Mouse (Mus musculus) kidney, adult 9 months (tissue): ENCODE results near the gene Gnaq.
"Not testable (repeated sequence)": the region's sequence is repeated elsewhere in the genome, so short reads cannot be mapped to it uniquely, and the experiment has no call there.

Experiments
- DNase-seq: peaks from one replicate; pipeline ENCODE4 v3.0.0; 2022

Gnaq gene

DNA sequence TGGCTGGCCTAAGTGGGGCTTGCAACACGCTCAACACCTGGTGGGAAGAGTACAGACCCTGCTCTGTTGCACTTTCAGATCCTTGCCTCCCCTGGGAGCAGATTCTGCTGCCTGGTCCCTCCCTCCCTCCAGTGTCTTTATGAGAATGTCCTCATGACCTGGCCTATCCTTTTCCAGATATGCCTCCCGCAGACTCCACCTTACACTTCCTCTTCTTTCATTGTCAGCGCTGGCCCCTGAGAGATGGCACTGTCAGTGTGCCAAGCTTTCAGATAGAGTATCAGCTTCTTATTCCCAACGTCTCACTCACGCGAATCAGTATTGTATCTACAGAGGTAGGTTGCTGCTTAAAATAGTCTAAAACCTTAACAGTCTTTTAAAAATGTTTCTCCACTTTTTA is 129.0 kb downstream of the Gnaq start:
- DNase-seq = peak; percentile 28

- DNase-seq = no peak
Measured at GRCm38 (mm10) chr19:16262340-16262739, 129.7 kb downstream of the Gnaq start.

DNA sequence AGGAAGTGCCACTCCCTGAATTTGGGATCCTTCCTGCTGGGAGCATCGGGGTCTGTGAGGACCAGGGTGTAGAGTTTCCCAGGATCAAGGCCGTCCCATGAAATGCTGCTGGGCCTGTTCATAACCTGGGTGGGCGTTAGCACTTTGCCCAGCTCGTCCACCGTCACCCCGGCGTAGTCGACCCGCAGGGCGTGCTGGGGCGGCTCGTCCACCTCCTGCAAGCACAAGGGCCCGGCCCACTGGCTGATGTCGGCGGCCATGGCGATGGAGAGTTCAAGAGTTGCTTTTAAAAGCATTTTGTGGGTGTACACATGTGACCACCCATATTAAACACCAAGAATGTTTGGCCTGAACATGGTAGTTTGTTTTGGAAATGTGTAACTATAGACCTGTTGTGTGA is 134.7 kb downstream of the Gnaq start:
- DNase-seq = not testable (repeated sequence)

GRCm38 (mm10) chr19:16270236-16270635 is 137.6 kb downstream of the Gnaq start:
- no peak for DNase-seq

DNA sequence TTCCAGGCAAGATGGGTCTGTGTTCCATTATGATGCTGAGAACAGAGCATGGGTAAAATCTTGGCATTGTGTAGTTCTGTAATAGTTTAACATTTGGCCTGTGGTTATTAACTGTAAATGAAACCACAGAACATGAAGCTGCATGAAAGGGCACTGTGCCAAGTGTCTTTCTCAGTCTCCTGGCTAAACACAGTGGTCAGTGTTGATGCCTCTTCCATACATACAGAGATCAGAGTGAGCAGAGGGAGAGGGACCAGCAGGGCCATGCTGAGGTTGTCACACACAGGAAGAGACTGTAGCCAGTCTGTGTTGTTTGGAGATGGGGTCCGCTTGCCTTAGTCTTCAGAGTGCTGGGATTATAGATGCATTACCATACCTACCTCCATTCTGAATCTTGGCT is 138.4 kb downstream of the Gnaq start:
- no peak for DNase-seq

- DNase-seq = no peak
Measured at GRCm38 (mm10) chr19:16273021-16273420, 140.4 kb downstream of the Gnaq start.

DNA sequence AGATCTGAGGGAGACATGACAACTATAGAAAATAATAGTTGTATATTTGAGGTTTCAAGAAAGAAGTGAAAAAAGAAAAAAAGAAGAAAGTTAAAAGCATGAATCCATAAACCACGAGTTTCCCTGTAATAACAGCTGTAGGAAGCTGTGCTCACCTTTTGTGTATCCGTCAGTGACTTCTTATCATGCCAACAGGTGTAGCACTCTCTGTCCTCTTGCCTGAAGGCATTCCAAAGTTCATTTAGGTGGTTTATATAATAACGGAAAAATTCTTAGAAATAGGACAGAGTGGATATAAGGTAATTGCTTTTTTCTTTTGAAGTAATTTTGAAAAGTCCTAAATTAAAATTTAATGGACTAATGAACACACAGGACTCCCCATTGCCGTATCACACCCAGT is 147.6 kb downstream of the Gnaq start:
- no peak for DNase-seq

GRCm38 (mm10) chr19:16285051-16286028 is 152.7 kb downstream of the Gnaq start:
- DNase-seq = no peak

GRCm38 (mm10) chr19:16286451-16287175 is 154.0 kb downstream of the Gnaq start:
- peak; percentile 52 for DNase-seq

GRCm38 (mm10) chr19:16287307-16287706 is 154.7 kb downstream of the Gnaq start:
- no peak for DNase-seq

- DNase-seq = no peak
Measured at GRCm38 (mm10) chr19:16287971-16288370, 155.3 kb downstream of the Gnaq start.

GRCm38 (mm10) chr19:16291088-16291487 is 158.5 kb downstream of the Gnaq start:
- no peak for DNase-seq

DNA sequence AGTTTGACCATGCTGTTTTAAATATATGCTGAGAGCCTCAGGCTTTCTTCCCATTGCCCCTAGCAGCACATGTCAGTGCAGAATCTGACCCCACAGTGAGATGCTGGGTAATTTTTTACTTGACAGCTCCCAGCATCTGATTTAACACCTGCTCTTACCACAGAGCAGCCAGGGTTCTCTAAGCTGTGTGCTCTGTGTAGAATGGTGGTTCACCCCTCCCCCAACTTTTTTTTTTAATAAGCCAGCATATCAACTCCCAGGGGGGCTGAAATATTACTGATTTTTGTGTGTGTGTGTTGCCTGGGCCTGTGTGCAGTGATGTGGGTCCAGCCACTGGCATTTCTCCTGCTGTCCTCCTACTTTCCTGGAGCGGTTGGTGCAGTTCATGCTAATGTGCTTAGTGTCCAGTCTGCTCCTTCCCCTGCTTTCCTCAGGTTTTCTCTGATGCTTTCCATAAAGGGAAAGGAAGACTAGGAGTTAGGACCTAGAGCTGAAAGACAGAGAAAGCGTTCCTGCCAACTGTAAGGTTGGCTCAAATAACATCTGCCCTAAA is 159.5 kb downstream of the Gnaq start:
- peak; percentile 32 for DNase-seq

- no peak for DNase-seq
Measured at GRCm38 (mm10) chr19:16292978-16293377, 160.3 kb downstream of the Gnaq start.

DNA sequence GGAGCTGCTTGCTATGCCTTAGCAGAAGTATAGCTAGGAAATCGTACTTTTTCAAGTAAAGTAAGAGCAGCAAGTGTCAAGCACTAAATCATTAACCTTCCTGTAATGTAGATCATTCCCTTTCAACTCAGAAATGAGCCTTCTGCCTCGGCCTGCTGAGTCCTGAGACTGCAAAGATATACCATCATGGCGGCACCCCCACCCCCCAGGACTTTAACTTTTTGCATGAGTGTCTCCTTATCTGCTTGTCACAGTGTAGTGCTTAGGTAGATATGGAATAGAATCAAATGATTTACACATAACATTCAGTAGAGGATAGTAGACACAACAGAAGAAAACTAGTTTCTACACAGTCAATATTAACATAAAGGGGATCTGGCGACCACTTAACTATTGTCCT is 167.8 kb downstream of the Gnaq start:
- DNase-seq = no peak

DNA sequence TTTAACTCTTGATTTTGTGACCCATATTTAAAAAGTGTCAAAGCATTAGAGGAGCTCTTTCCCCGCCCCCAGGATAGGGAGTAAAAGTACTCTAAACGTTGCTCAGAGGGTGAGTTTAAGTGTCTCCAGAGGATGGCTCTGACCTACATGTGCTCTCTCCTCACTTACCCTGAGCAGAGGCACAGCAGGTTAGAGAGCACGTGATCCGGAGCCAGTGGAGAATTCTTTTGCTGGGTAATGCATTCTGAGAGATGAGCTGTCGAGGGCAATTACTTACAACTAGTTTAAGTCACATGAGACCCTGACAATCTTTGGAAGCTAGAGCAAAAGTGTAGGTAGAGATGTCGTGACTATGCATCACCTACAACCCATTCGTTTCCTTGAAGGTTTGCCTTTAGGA is 168.7 kb downstream of the Gnaq start:
- peak; percentile 25 for DNase-seq

DNA sequence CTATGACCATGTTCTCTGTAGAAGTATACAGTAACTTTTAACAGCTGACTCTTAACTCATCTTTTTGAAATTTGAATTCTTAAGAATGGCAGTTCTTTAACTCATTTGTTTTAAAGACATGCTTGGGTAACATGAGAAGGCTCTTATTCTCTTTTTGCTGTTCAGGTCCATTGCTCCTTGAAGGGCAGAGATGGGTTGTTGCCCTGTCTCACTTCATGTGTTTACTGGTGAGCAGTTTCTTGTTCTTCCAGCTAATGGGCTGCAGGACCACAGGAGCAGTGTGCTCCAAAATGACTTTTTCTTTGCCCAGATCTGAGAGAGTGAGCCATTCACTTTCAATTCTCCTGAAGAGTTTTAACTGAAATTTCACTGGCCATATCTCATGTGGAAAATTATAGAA is 176.4 kb downstream of the Gnaq start:
- DNase-seq = peak; percentile 64

- DNase-seq = peak; percentile 26
Measured at GRCm38 (mm10) chr19:16314295-16314821, 181.7 kb downstream of the Gnaq start.

- no peak for DNase-seq
Measured at GRCm38 (mm10) chr19:16315525-16315924, 182.9 kb downstream of the Gnaq start.

DNA sequence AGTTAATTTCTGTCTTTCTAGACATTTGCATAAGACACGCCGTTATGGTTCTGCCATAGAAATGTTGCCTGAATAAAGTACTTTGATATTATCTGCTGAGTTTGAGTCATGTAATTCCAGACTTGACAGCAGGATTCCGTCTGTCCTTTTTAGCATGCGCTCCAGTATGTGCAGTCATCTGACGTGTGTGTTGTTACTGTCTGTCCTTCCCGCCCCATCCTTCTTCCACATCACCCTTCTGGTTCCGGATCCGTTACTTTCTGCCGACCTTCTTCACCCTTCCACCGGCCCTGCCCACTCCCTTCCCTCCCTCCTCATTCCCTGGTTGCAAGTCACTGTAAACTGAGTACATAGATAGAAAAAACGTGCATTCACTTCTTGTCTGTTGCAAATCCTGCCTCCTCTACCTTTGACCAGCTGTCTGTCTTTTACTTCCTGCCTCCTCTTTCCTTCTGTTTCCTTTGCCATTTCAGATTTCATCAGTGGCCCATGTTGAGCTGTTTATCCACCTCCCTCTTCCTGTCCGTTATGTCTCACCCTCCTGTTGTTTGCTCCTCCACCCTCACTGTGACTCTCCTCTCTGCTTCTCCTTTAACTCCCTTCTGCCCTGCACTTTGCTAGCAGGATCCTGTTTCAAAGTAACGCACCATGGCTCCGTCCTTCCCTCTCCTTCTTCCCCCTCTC is 185.6 kb downstream of the Gnaq start:
- no peak for DNase-seq

- no peak for DNase-seq
Measured at GRCm38 (mm10) chr19:16319986-16320385, 187.4 kb downstream of the Gnaq start.

DNA sequence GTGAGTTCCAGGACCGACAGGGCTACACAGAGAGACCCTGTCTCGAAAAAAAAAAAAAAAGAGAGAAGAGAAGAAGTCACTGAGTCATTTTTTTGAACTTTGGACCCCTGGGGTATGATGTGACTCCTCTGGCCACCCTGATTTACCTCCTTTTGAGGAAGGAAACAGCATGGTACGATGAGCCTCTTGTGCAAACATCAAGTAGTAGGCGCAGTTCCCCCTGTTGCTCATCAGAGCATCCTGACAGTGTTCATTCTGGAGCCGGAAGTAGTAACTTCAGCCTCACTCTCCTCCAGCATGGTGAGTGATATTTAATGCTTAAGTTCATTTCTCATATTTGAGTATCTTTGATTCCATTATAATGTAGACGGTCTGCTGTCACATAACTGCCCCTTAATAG is 190.4 kb downstream of the Gnaq start:
- no peak for DNase-seq

- DNase-seq = no peak
Measured at GRCm38 (mm10) chr19:16324239-16324638, 191.6 kb downstream of the Gnaq start.
